Mouse (Mus musculus) limb, embryonic 15.5 days (tissue): Measurements from ENCODE around the gene Ifitm2. TPM values are rescaled to one million over a fixed set of nuclear protein-coding genes. Genes with fewer than 3 reads are reported as not detected.

Experiments used
- ATAC-seq: fragments of 200-750 bp; cut with Nextera tagmentation; 2 replicates; pipeline ENCODE4 v1.8.0; 2017; ENCODE audit warnings: low read depth, moderate TSS enrichment; ENCODE audit not compliant: insufficient number of reproducible peaks, low FRiP score, low TSS enrichment
- H3K27ac ChIP-seq: fragments of 300-500 bp; sonication (generic); 2 replicates; pipeline ENCODE4 v1.5.1; 2015; ENCODE audit warnings: moderate library complexity, mild to moderate bottlenecking, inconsistent platforms
- H3K27me3 ChIP-seq: fragments of 300-500 bp; sonication (generic); 2 replicates; pipeline ENCODE4 v1.6.1; 2015; ENCODE audit warnings: inconsistent platforms
- H3K36me3 ChIP-seq: fragments of 300-500 bp; sonication (generic); 2 replicates; pipeline ENCODE4 v1.6.1; 2015; ENCODE audit warnings: inconsistent platforms
- H3K4me1 ChIP-seq: fragments of 300-500 bp; sonication (generic); 2 replicates; pipeline ENCODE4 v1.6.1; 2015; ENCODE audit warnings: inconsistent platforms
- H3K4me2 ChIP-seq: fragments of 300-500 bp; sonication (generic); 2 replicates; pipeline ENCODE4 v1.6.1; 2015; ENCODE audit warnings: mild to moderate bottlenecking, inconsistent platforms
- H3K4me3 ChIP-seq: fragments of 300-500 bp; sonication (generic); 2 replicates; pipeline ENCODE4 v1.5.1; 2015; ENCODE audit warnings: mild to moderate bottlenecking, inconsistent platforms
- H3K9ac ChIP-seq: fragments of 300-500 bp; sonication (generic); 2 replicates; pipeline ENCODE4 v1.6.1; 2015; ENCODE audit warnings: inconsistent platforms
- H3K9me3 ChIP-seq: fragments of 300-500 bp; sonication (generic); 2 replicates; pipeline ENCODE4 v1.6.1; 2016; ENCODE audit warnings: inconsistent platforms
- WGBS: fragments of 180-500 bp; shearing (Covaris S2); methylation state at CpG from one replicate; pipeline ENCODE4 v1.1.7; 2015; 5-methylcytosine and 5-hydroxymethylcytosine counted together
- polyA plus RNA-seq: library from polyadenylated mRNA; unstranded; fragments of >200 nt; fragmentation: Nextera tagmentation; extraction: Ambion mirVana; gene quantifications from 2 replicates; pipeline ENCODE4 v1.2.1, GENCODE M21; 2015

Ifitm2 gene
- polyA plus RNA-seq, 1 experiment from 2014 or later: 1,547 TPM

DNA sequence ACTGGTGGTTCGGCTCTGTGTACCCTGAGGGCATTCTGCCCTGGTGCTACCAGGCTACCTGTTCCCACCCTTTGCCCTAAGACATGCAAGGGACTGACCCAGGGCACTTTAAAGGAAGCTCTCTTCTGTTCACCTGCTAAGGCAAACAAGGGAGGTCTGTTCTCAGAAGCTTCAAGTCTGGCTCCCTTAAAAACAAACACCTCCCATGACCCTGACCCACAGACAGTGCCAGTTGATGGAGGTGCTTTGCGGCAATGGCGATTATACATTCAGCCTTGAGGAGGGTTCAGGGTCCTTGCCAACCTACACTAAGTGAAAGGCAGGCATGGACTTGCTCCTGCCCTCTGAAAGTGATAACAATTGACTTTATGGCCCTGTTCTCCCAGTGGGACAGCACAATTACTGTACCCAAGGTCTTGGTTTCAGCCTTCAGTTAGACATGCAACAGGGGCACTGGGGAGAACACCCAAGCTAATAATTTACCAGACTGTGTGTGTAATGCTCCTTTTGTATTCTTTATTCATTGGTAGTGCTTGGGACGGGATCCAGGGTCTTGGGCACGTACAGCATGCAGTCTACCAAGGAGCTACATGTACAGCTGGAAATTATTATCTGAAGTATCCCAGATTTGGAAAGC is 42.8 kb downstream of the Ifitm2 start:
- no peak for ATAC-seq
- Histone ChIP-seq H3K4me1 (peaks cover 10% of the 10 kb centered on the region), H3K36me3 (no peaks in the 10 kb centered on the region), H3K27ac (no peak overlapping the region), H3K27me3 (no peaks in the 10 kb centered on the region; the same call in 1 of the 2 replicates), H3K9ac (no peak overlapping the region), H3K4me3 (no peak overlapping the region), H3K9me3 (no peaks in the 10 kb centered on the region), H3K4me2 (no peak overlapping the region)
- 55% methylated on average over 5 of the region's 5 CpGs for WGBS

DNA sequence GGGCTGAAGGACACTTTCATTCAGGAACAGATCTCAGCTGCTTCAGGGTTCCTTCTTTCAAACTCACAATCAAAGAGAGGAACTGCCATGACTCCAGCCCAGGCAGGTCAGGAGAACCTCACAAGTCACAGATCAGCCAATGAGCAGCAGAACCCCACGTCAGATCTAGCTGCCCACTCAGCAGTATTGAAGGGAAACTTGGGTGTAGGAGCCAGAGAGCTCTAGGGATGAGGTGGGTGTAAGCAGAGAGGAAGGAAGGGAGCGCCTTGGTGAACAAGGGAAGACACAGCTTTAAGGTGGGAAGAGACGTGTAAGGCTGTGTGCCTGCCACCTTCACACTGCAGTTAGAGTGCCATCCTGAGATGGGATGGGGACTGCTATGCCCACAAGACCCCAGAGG is 43.5 kb downstream of the Ifitm2 start:
- ATAC-seq: no peak
- Histone ChIP-seq H3K9ac (no peak overlapping the region), H3K4me3 (no peak overlapping the region), H3K9me3 (no peaks in the 10 kb centered on the region), H3K27ac (no peak overlapping the region), H3K4me2 (no peak overlapping the region), H3K27me3 (no peaks in the 10 kb centered on the region), H3K36me3 (no peaks in the 10 kb centered on the region), H3K4me1 (peaks cover 10% of the 10 kb centered on the region)
- WGBS: 63% methylated on average over 3 of the region's 3 CpGs

DNA sequence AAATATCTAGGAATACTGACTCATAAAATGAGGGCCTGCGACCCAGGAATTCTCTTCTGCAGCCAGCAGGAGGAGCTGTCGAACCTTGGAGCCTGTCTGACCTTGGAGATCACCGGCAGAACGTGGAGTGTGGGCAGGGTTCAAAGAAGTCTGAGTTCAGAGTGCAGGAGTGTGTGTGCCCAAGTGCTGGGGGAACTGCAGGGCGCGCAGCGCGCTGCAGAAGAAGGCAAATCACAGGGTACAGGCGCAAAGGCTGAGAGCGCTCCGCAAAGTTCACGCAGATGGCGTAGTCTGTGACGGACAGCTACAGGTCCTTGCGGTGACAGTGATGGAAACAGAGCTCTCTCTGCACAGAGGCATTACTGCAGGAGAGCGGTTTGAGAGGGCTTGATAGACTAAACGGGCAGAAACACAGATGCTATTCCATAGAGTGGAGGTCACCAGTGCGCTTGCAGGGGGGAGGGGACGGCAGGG is 47.1 kb downstream of the Ifitm2 start:
- WGBS: under 1% methylated on average over 19 of the region's 19 CpGs
- ATAC-seq: no peak; the same call in 1 of the 2 replicates
- H3K4me2 ChIP-seq: peak overlapping the region; percentile 89
- H3K36me3 ChIP-seq: no peaks in the 10 kb centered on the region
- H3K27ac ChIP-seq: no peak overlapping the region
- H3K4me3 ChIP-seq: peak overlapping the region; percentile 40
- H3K4me1 ChIP-seq: peaks cover 10% of the 10 kb centered on the region
- H3K9ac ChIP-seq: no peak overlapping the region
- no peaks in the 10 kb centered on the region for H3K27me3 ChIP-seq
- no peaks in the 10 kb centered on the region for H3K9me3 ChIP-seq

DNA sequence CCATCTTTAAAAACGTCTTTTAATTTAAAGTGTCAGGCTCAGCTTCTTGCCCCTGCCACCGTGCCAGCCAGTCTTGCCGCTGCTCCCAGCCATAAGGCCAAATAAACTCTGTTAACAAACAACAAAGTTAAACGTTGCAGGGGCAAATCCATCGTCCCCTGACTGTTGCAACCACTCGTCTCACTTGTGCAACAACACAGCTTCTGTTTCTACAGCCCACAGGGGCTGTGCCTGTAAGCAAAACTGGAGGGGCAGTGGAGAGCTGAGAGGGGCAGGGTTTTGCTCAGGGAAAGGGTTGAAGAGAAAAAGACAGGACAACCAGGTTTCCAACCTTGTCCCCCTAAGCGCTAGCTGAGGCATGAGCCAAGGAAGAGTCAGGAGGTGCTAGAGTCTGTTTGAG is 47.6 kb downstream of the Ifitm2 start:
- no peak for ATAC-seq
- H3K27me3 ChIP-seq: no peaks in the 10 kb centered on the region
- no peak overlapping the region for H3K4me3 ChIP-seq
- H3K9ac ChIP-seq: no peak overlapping the region
- 40% methylated on average over 7 of the region's 7 CpGs for WGBS
- H3K4me1 ChIP-seq: peaks cover 12% of the 10 kb centered on the region
- no peaks in the 10 kb centered on the region for H3K9me3 ChIP-seq
- no peak overlapping the region for H3K27ac ChIP-seq
- H3K4me2 ChIP-seq: no peak overlapping the region
- H3K36me3 ChIP-seq: no peaks in the 10 kb centered on the region

DNA sequence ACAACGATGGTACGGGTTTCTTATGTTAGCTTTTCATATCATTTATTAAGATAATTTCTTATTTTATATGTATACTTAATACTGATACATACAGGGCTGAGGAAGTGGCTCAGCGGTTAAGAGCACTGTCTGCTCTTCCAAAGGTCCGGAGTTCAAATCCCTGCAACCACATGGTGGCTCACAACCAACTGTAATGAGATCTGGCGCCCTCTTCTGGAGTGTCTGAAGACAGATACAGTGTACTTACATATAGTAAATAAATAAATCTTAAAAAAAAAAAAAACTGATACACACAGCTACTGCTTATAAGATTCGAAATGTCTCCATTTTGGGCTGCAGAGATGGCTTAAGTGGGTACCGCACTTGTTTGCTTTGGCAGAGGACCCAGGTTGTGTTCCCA is 48.1 kb downstream of the Ifitm2 start:
- H3K4me1 ChIP-seq: peaks cover 17% of the 10 kb centered on the region
- WGBS: 83% methylated on average over 7 of the region's 7 CpGs
- H3K36me3 ChIP-seq: no peaks in the 10 kb centered on the region
- no peak overlapping the region for H3K4me2 ChIP-seq
- no peak overlapping the region for H3K27ac ChIP-seq
- ATAC-seq: no peak
- H3K4me3 ChIP-seq: no peak overlapping the region
- no peaks in the 10 kb centered on the region for H3K9me3 ChIP-seq
- no peak overlapping the region for H3K9ac ChIP-seq
- no peaks in the 10 kb centered on the region for H3K27me3 ChIP-seq

DNA sequence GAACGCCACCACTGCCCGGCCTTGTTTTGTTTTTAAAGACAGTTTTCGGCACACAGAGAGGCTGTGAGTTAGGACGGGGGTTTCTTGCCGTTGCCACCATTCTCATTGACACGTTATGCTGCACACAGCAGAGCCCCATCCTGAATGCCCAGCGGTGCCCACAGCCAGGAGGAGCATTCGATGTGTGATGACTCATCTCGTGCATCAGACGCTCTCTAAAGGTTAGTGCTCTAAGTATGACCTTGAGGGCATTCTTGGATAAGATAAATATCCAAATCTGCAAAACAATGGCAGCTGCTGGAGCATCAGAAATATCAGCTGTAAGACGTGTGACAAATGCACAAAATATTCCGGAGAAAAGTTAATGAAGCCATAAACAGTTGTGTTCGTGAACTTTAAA is 48.7 kb downstream of the Ifitm2 start:
- Histone ChIP-seq H3K9ac (no peak overlapping the region), H3K36me3 (no peaks in the 10 kb centered on the region), H3K4me1 (peaks cover 17% of the 10 kb centered on the region), H3K4me2 (no peak overlapping the region), H3K9me3 (no peaks in the 10 kb centered on the region), H3K27me3 (no peaks in the 10 kb centered on the region), H3K4me3 (no peak overlapping the region), H3K27ac (no peak overlapping the region)
- no peak for ATAC-seq
- WGBS: 83% methylated on average over 13 of the region's 13 CpGs

DNA sequence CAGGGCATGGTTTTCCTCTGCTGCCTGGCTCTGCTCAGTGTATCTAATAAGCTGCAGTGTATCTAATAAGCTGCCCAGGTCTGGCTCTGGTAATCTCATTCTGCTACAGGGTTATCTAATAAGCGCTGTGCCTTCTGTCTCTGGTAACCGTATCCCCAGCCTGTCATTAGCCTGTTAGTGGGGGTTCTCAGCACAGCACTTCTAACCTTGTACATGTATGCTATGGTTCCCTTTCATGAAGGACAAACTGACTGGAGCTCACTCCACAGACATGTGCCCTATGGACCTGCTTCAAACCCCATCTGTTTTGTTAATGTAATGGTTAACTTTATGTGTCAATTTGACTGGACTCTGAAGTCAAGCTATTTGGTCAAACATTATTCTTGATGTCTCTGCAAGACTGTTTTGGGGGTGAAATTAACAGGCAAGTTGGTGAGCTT is 50.1 kb downstream of the Ifitm2 start:
- H3K9me3 ChIP-seq: no peaks in the 10 kb centered on the region
- no peak overlapping the region for H3K4me2 ChIP-seq
- H3K4me3 ChIP-seq: no peak overlapping the region
- ATAC-seq: no peak
- 70% methylated on average over 2 of the region's 2 CpGs for WGBS
- no peak overlapping the region for H3K27ac ChIP-seq
- H3K9ac ChIP-seq: no peak overlapping the region
- H3K27me3 ChIP-seq: no peaks in the 10 kb centered on the region
- H3K4me1 ChIP-seq: peaks cover 17% of the 10 kb centered on the region
- H3K36me3 ChIP-seq: no peaks in the 10 kb centered on the region

Other genes with a start within 250 kb of the Ifitm2 start
- gene Cyp2e1, start 192.2 kb downstream of the Ifitm2 start, polyA plus RNA-seq: not detected in 2 replicates
- 0.11 and 0.13 TPM in 2 replicates for gene Syce1, start 168.1 kb downstream of the Ifitm2 start, polyA plus RNA-seq
- gene Zfp941, start 133.8 kb downstream of the Ifitm2 start, polyA plus RNA-seq: 0.67 and 1.00 TPM in 2 replicates
- gene Urah, start 121.0 kb downstream of the Ifitm2 start, polyA plus RNA-seq: 38.4 and 59.3 TPM in 2 replicates
- gene Scgb1c1, start 110.4 kb downstream of the Ifitm2 start, polyA plus RNA-seq: not detected in 2 replicates
- gene Odf3, start 108.2 kb downstream of the Ifitm2 start, polyA plus RNA-seq: not detected in 2 replicates
- not detected in 2 replicates for gene Gm45785, start 99.7 kb downstream of the Ifitm2 start, polyA plus RNA-seq
- 85.7 and 90.6 TPM in 2 replicates for gene Ric8a, start 99.0 kb downstream of the Ifitm2 start, polyA plus RNA-seq
- gene Bet1l, start 98.4 kb downstream of the Ifitm2 start, polyA plus RNA-seq: 70.7 and 71.6 TPM in 2 replicates
- 201 and 214 TPM in 2 replicates for gene Psmd13, start 74.0 kb downstream of the Ifitm2 start, polyA plus RNA-seq
- 22.7 and 25.6 TPM in 2 replicates for gene Sirt3, start 73.7 kb downstream of the Ifitm2 start, polyA plus RNA-seq
- gene Cox8b, start 55.5 kb downstream of the Ifitm2 start, polyA plus RNA-seq: 19.6 and 58.3 TPM in 2 replicates
- 0.28 and 0.45 TPM in 2 replicates for gene Nlrp6, start 35.1 kb downstream of the Ifitm2 start, polyA plus RNA-seq
- gene Pgghg, start 14.6 kb downstream of the Ifitm2 start, polyA plus RNA-seq: 23.1 and 24.9 TPM in 2 replicates
- 46.1 and 62.9 TPM in 2 replicates for gene Ifitm5, start 5.7 kb downstream of the Ifitm2 start, polyA plus RNA-seq
- gene Gm45717, start 50 bp downstream of the Ifitm2 start, polyA plus RNA-seq: 0.47 TPM in 1 of 2 replicates, not detected in the other
- gene Ifitm1, start 11.2 kb upstream of the Ifitm2 start, polyA plus RNA-seq: 71.7 and 74.6 TPM in 2 replicates
- 217 and 218 TPM in 2 replicates for gene Ifitm3, start 54.8 kb upstream of the Ifitm2 start, polyA plus RNA-seq
- 1.0 and 1.3 TPM in 2 replicates for gene Ifitm6, start 61.9 kb upstream of the Ifitm2 start, polyA plus RNA-seq
- not detected in 2 replicates for gene Gm17387, start 73.1 kb upstream of the Ifitm2 start, polyA plus RNA-seq
- 9.9 and 12.1 TPM in 2 replicates for gene B4galnt4, start 105.1 kb upstream of the Ifitm2 start, polyA plus RNA-seq
- gene Pkp3, start 122.2 kb upstream of the Ifitm2 start, polyA plus RNA-seq: 150 and 151 TPM in 2 replicates
- gene Sigirr, start 144.6 kb upstream of the Ifitm2 start, polyA plus RNA-seq: 3.3 and 3.8 TPM in 2 replicates
- 23.4 and 24.1 TPM in 2 replicates for gene Ano9, start 161.8 kb upstream of the Ifitm2 start, polyA plus RNA-seq
- 69.4 and 70.0 TPM in 2 replicates for gene Ptdss2, start 166.4 kb upstream of the Ifitm2 start, polyA plus RNA-seq
- gene Rnh1, start 216.9 kb upstream of the Ifitm2 start, polyA plus RNA-seq: 279 and 294 TPM in 2 replicates
- gene Hras, start 238.0 kb upstream of the Ifitm2 start, polyA plus RNA-seq: 164 and 165 TPM in 2 replicates
- 8.0 and 9.0 TPM in 2 replicates for gene Lrrc56, start 238.2 kb upstream of the Ifitm2 start, polyA plus RNA-seq